Mouse (Mus musculus): ENCODE data around the gene Lman2. TPM values are rescaled to one million over a fixed set of nuclear protein-coding genes. Genes with fewer than 3 reads are reported as not detected.

Lman2 gene
- polyA plus RNA-seq, 1 experiment: not detected

- Histone ChIP-seq H3K27ac (ENCODE audit: insufficient read depth, low read depth, low read length) (0 out of 2 replicates have a peak within 1 kb of the TSS, but pooled peaks have one; percentile 16), H3K4me3 (ENCODE audit: insufficient read depth, low read depth, low read length) (peak within 1 kb of the TSS; percentile 91), H3K4me1 (ENCODE audit: control insufficient read depth, insufficient read depth, low read length) (peaks cover 8% of the 10 kb centered on the region)
- WGBS: under 1% methylated on average over 73 of the region's 73 CpGs
- no peak; the same call in 1 of the 2 replicates for TF ChIP-seq POLR2A (IDR thresholded peaks at IDR 0.05; ENCODE audit: insufficient read depth, low read depth, low read length)
- no peak for TF ChIP-seq CTCF (IDR thresholded peaks at IDR 0.05; ENCODE audit: insufficient read depth, low read depth, low read length)
Measured at GRCm38 (mm10) chr13:55321434-55322129, 41.0 kb downstream of the Lman2 start, which contains the start of gene Rab24. Gene Rab24, minus strand, starts transcription at chr13:55321946.

GRCm38 (mm10) chr13:55319931-55320533, 42.6 kb downstream of the Lman2 start, which contains the start of gene Prelid1:
Gene Prelid1, plus strand, starts transcription at chr13:55320500.
- Histone ChIP-seq H3K27ac (ENCODE audit: insufficient read depth, low read depth, low read length) (no peak within 1 kb of the TSS), H3K4me3 (ENCODE audit: insufficient read depth, low read depth, low read length) (peak within 1 kb of the TSS; percentile 91), H3K4me1 (ENCODE audit: control insufficient read depth, insufficient read depth, low read length) (peaks cover 8% of the 10 kb centered on the region)
- 79% methylated on average over 4 of the region's 4 CpGs for WGBS
- no peak for TF ChIP-seq CTCF (IDR thresholded peaks at IDR 0.05; ENCODE audit: insufficient read depth, low read depth, low read length)
- TF ChIP-seq POLR2A (IDR thresholded peaks at IDR 0.05; ENCODE audit: insufficient read depth, low read depth, low read length): no peak

GRCm38 (mm10) chr13:55318351-55318750, 44.2 kb downstream of the Lman2 start:
- Histone ChIP-seq H3K4me1 (ENCODE audit: control insufficient read depth, insufficient read depth, low read length) (peaks cover 7% of the 10 kb centered on the region), H3K4me3 (ENCODE audit: insufficient read depth, low read depth, low read length) (no peak overlapping the region), H3K27ac (ENCODE audit: insufficient read depth, low read depth, low read length) (no peak overlapping the region)
- 67% methylated on average over 3 of the region's 3 CpGs for WGBS
- TF ChIP-seq POLR2A (IDR thresholded peaks at IDR 0.05; ENCODE audit: insufficient read depth, low read depth, low read length) (no peak), CTCF (IDR thresholded peaks at IDR 0.05; ENCODE audit: insufficient read depth, low read depth, low read length) (no peak)

GRCm38 (mm10) chr13:55314891-55315412, 47.6 kb downstream of the Lman2 start:
- 77% methylated on average over 2 of the region's 2 CpGs for WGBS
- Histone ChIP-seq H3K4me3 (ENCODE audit: insufficient read depth, low read depth, low read length) (no peak overlapping the region), H3K4me1 (ENCODE audit: control insufficient read depth, insufficient read depth, low read length) (no peaks in the 10 kb centered on the region), H3K27ac (ENCODE audit: insufficient read depth, low read depth, low read length) (no peak overlapping the region)
- TF ChIP-seq CTCF (IDR thresholded peaks at IDR 0.05; ENCODE audit: insufficient read depth, low read depth, low read length) (no peak), POLR2A (IDR thresholded peaks at IDR 0.05; ENCODE audit: insufficient read depth, low read depth, low read length) (no peak)

GRCm38 (mm10) chr13:55313051-55313450, 49.5 kb downstream of the Lman2 start:
- TF ChIP-seq CTCF (IDR thresholded peaks at IDR 0.05; ENCODE audit: insufficient read depth, low read depth, low read length) (no peak), POLR2A (IDR thresholded peaks at IDR 0.05; ENCODE audit: insufficient read depth, low read depth, low read length) (no peak)
- Histone ChIP-seq H3K4me1 (ENCODE audit: control insufficient read depth, insufficient read depth, low read length) (no peaks in the 10 kb centered on the region), H3K27ac (ENCODE audit: insufficient read depth, low read depth, low read length) (no peak overlapping the region), H3K4me3 (ENCODE audit: insufficient read depth, low read depth, low read length) (no peak overlapping the region)
- 68% methylated on average over 9 of the region's 9 CpGs for WGBS

- Histone ChIP-seq H3K4me3 (ENCODE audit: insufficient read depth, low read depth, low read length) (no peak overlapping the region), H3K27ac (ENCODE audit: insufficient read depth, low read depth, low read length) (no peak overlapping the region), H3K4me1 (ENCODE audit: control insufficient read depth, insufficient read depth, low read length) (no peaks in the 10 kb centered on the region)
- 73% methylated on average over 8 of the region's 8 CpGs for WGBS
- TF ChIP-seq POLR2A (IDR thresholded peaks at IDR 0.05; ENCODE audit: insufficient read depth, low read depth, low read length) (no peak), CTCF (IDR thresholded peaks at IDR 0.05; ENCODE audit: insufficient read depth, low read depth, low read length) (no peak)
Measured at GRCm38 (mm10) chr13:55312028-55312630, 50.5 kb downstream of the Lman2 start.

GRCm38 (mm10) chr13:55300913-55301312, 61.7 kb downstream of the Lman2 start:
- no peak for TF ChIP-seq POLR2A (IDR thresholded peaks at IDR 0.05; ENCODE audit: insufficient read depth, low read depth, low read length)
- no peak for TF ChIP-seq CTCF (IDR thresholded peaks at IDR 0.05; ENCODE audit: insufficient read depth, low read depth, low read length)
- no peaks in the 10 kb centered on the region for H3K4me1 ChIP-seq (ENCODE audit: control insufficient read depth, insufficient read depth, low read length)

GRCm38 (mm10) chr13:55296760-55297159, 65.8 kb downstream of the Lman2 start:
- Histone ChIP-seq H3K4me1 (ENCODE audit: control insufficient read depth, insufficient read depth, low read length) (no peaks in the 10 kb centered on the region), H3K27ac (ENCODE audit: insufficient read depth, low read depth, low read length) (no peak overlapping the region), H3K4me3 (ENCODE audit: insufficient read depth, low read depth, low read length) (no peak overlapping the region)
- WGBS: 88% methylated on average over 1 of the region's 1 CpGs
- TF ChIP-seq CTCF (IDR thresholded peaks at IDR 0.05; ENCODE audit: insufficient read depth, low read depth, low read length): no peak
- no peak for TF ChIP-seq POLR2A (IDR thresholded peaks at IDR 0.05; ENCODE audit: insufficient read depth, low read depth, low read length)

More at GRCm38 (mm10) chr13:55300913-55301312, 61.7 kb downstream of the Lman2 start:
- WGBS: 80% methylated on average over 5 of the region's 5 CpGs
- H3K4me3 ChIP-seq (ENCODE audit: insufficient read depth, low read depth, low read length): no peak overlapping the region
- H3K27ac ChIP-seq (ENCODE audit: insufficient read depth, low read depth, low read length): no peak overlapping the region

Other genes with a start within 250 kb of the Lman2 start
- gene Gm17617, start 229.2 kb downstream of the Lman2 start, polyA plus RNA-seq (2012; ENCODE audit: insufficient read depth, insufficient read length, low replicate concordance, missing spikeins): not detected in 2 replicates
- gene Fgfr4, start 210.1 kb downstream of the Lman2 start, polyA plus RNA-seq (2012; ENCODE audit: insufficient read depth, insufficient read length, low replicate concordance, missing spikeins): not detected in 2 replicates
- 49.7 and 82.3 TPM in 2 replicates for gene Nsd1, start 153.0 kb downstream of the Lman2 start, polyA plus RNA-seq (2012; ENCODE audit: insufficient read depth, insufficient read length, low replicate concordance, missing spikeins)
- not detected in 2 replicates for gene Prelid1, start 42.3 kb downstream of the Lman2 start, polyA plus RNA-seq (2012; ENCODE audit: insufficient read depth, insufficient read length, low replicate concordance, missing spikeins)
- gene Rab24, start 40.8 kb downstream of the Lman2 start, polyA plus RNA-seq (2012; ENCODE audit: insufficient read depth, insufficient read length, low replicate concordance, missing spikeins): not detected in 2 replicates
- not detected in 2 replicates for gene Mxd3, start 33.0 kb downstream of the Lman2 start, polyA plus RNA-seq (2012; ENCODE audit: insufficient read depth, insufficient read length, low replicate concordance, missing spikeins)
- not detected in 2 replicates for gene Rgs14, start 6.9 kb upstream of the Lman2 start, polyA plus RNA-seq (2012; ENCODE audit: insufficient read depth, insufficient read length, low replicate concordance, missing spikeins)
- gene Slc34a1, start 35.4 kb upstream of the Lman2 start, polyA plus RNA-seq (2012; ENCODE audit: insufficient read depth, insufficient read length, low replicate concordance, missing spikeins): not detected in 2 replicates
- gene Pfn3, start 52.4 kb upstream of the Lman2 start, polyA plus RNA-seq (2012; ENCODE audit: insufficient read depth, insufficient read length, low replicate concordance, missing spikeins): not detected in 2 replicates
- not detected in 2 replicates for gene F12, start 64.0 kb upstream of the Lman2 start, polyA plus RNA-seq (2012; ENCODE audit: insufficient read depth, insufficient read length, low replicate concordance, missing spikeins)
- 128 TPM in 1 of 2 replicates, not detected in the other for gene Grk6, start 82.3 kb upstream of the Lman2 start, polyA plus RNA-seq (2012; ENCODE audit: insufficient read depth, insufficient read length, low replicate concordance, missing spikeins)
- not detected in 2 replicates for gene Prr7, start 101.5 kb upstream of the Lman2 start, polyA plus RNA-seq (2012; ENCODE audit: insufficient read depth, insufficient read length, low replicate concordance, missing spikeins)
- not detected in 2 replicates for gene Dbn1, start 125.3 kb upstream of the Lman2 start, polyA plus RNA-seq (2012; ENCODE audit: insufficient read depth, insufficient read length, low replicate concordance, missing spikeins)
- not detected in 2 replicates for gene Pdlim7, start 150.9 kb upstream of the Lman2 start, polyA plus RNA-seq (2012; ENCODE audit: insufficient read depth, insufficient read length, low replicate concordance, missing spikeins)
- not detected in 2 replicates for gene Dok3, start 166.5 kb upstream of the Lman2 start, polyA plus RNA-seq (2012; ENCODE audit: insufficient read depth, insufficient read length, low replicate concordance, missing spikeins)
- not detected in 2 replicates for gene Ddx41, start 173.9 kb upstream of the Lman2 start, polyA plus RNA-seq (2012; ENCODE audit: insufficient read depth, insufficient read length, low replicate concordance, missing spikeins)
- 63.4 TPM in 1 of 2 replicates, not detected in the other for gene Fam193b, start 208.3 kb upstream of the Lman2 start, polyA plus RNA-seq (2012; ENCODE audit: insufficient read depth, insufficient read length, low replicate concordance, missing spikeins)
- gene Tmed9, start 210.9 kb upstream of the Lman2 start, polyA plus RNA-seq (2012; ENCODE audit: insufficient read depth, insufficient read length, low replicate concordance, missing spikeins): not detected in 2 replicates
- gene B4galt7, start 237.1 kb upstream of the Lman2 start, polyA plus RNA-seq (2012; ENCODE audit: insufficient read depth, insufficient read length, low replicate concordance, missing spikeins): not detected in 2 replicates